Mouse (Mus musculus): ENCODE data around the gene Sugct. TPM values are rescaled to one million over a fixed set of nuclear protein-coding genes. Genes with fewer than 3 reads are reported as not detected.

The Sugct gene
- total and polyA plus RNA-seq, 2 experiments = 10.9 to 25.4 TPM

DNA sequence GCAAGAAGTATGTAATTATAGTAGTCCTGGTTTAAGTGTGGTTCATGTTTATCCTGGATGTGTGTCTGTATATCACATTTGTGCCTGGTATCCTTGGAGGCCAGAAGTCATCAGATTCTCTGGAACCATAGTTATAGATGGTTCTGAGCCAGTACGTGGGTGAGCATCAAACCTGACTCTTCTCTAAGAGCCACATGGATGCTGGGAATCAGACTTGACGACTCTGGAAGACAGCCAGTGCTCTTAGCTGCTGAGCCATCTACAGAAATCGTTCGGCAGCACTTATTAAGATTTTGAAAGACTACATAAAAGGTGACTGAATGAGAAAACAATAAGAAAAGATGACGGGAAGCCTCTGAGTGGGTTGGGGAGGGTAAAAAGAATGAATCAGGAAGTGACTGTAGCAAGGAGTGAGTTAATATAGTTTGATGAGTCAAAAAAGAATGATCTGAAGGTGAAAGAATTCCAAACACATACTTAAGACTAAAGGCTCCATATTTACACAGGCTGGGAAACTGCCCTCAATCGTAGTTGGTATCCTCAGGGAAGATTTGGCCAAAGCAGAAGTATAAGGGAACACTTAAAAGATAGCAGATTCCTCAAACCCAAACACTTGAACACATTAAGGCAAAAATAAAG, 10.0 kb upstream of the Sugct start:
- no peak overlapping the region for H3K9ac ChIP-seq (ENCODE audit: low read depth, low read length)
- H3K36me3 ChIP-seq (ENCODE audit: control insufficient read depth, insufficient read depth, low read length) = no peaks in the 10 kb centered on the region
- peaks cover 2% of the 10 kb centered on the region; the same call in 1 of the 2 replicates for H3K79me2 ChIP-seq (ENCODE audit: control insufficient read depth, insufficient read depth, low read length)
- no peak overlapping the region for H3K4me3 ChIP-seq (ENCODE audit: insufficient read depth, low read depth, low read length)
- H3K27ac ChIP-seq (replicated peaks; ENCODE audit: insufficient read depth, low read depth, low read length) = no peak overlapping the region
- WGBS = 86% methylated on average over 6 of the region's 6 CpGs
- TF ChIP-seq CTCF (IDR thresholded peaks at IDR 0.05; ENCODE audit: low read depth, low read length) = no peak
- no peak for TF ChIP-seq POLR2A (IDR thresholded peaks at IDR 0.05; ENCODE audit: extremely low read depth, insufficient read depth, low read length)
- no peak for DNase-seq (ENCODE audit: extremely low read depth, low read depth, low spot score)
- peaks cover 7% of the 10 kb centered on the region for H3K4me1 ChIP-seq (ENCODE audit: control insufficient read depth, insufficient read depth, low read length)
- no peaks in the 10 kb centered on the region for H3K27me3 ChIP-seq (ENCODE audit: control insufficient read depth, insufficient read depth, low read length)

DNA sequence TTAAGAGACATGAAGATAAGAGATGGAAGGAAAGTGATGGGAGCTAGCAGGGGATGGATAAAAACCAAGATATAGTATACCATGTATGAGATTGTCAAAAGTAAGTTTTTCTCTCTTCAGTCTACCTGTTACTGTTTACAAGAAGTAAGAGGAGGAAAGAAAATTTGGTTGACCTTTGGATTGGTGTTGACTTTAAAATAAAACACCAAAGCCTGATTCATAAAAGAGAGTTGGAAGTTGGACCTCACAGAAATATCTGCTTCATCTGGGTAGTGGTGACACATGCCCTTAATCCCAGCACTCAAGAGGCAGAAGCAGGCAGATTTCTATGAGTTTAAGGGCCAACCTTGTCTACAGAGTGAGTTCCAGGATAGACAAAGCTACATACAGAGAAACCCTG, 7.0 kb upstream of the Sugct start:
- Histone ChIP-seq H3K4me1 (ENCODE audit: control insufficient read depth, insufficient read depth, low read length) (peaks cover 5% of the 10 kb centered on the region), H3K36me3 (ENCODE audit: control insufficient read depth, insufficient read depth, low read length) (no peaks in the 10 kb centered on the region), H3K27ac (replicated peaks; ENCODE audit: insufficient read depth, low read depth, low read length) (no peak overlapping the region), H3K9ac (ENCODE audit: low read depth, low read length) (no peak overlapping the region), H3K4me3 (ENCODE audit: insufficient read depth, low read depth, low read length) (no peak overlapping the region), H3K27me3 (ENCODE audit: control insufficient read depth, insufficient read depth, low read length) (no peaks in the 10 kb centered on the region), H3K79me2 (ENCODE audit: control insufficient read depth, insufficient read depth, low read length) (peaks cover 3% of the 10 kb centered on the region; the same call in 1 of the 2 replicates)
- no peak for TF ChIP-seq CTCF (IDR thresholded peaks at IDR 0.05; ENCODE audit: low read depth, low read length)
- no peak for TF ChIP-seq POLR2A (IDR thresholded peaks at IDR 0.05; ENCODE audit: extremely low read depth, insufficient read depth, low read length)
- peak; percentile 57 for DNase-seq (ENCODE audit: extremely low read depth, low read depth, low spot score)

DNA sequence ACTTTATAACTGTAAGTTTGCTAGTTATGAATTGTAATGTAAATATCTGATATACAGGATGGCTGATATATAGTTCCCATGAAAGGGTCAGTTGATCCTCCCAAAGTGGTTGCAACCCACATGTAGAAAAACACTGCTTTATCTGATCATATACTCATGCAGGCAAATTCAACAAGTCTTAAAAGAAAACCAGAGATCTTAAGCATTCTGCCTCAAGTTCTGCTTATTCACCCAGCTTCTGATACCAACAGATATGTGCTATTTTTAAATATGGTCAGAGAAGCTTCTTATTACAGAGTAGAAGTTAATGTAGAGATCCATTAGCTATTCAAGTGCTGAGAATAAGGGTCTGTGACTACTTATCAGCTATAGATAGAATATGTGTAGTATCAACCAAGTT, 6.0 kb upstream of the Sugct start:
- H3K4me1 ChIP-seq (ENCODE audit: control insufficient read depth, insufficient read depth, low read length) = peaks cover 5% of the 10 kb centered on the region
- TF ChIP-seq CTCF (IDR thresholded peaks at IDR 0.05; ENCODE audit: low read depth, low read length) (no peak), POLR2A (IDR thresholded peaks at IDR 0.05; ENCODE audit: extremely low read depth, insufficient read depth, low read length) (no peak)
- H3K4me3 ChIP-seq (ENCODE audit: insufficient read depth, low read depth, low read length) = no peak overlapping the region
- no peaks in the 10 kb centered on the region for H3K27me3 ChIP-seq (ENCODE audit: control insufficient read depth, insufficient read depth, low read length)
- DNase-seq (ENCODE audit: extremely low read depth, low read depth, low spot score) = no peak
- H3K27ac ChIP-seq (replicated peaks; ENCODE audit: insufficient read depth, low read depth, low read length) = no peak overlapping the region
- no peak overlapping the region for H3K9ac ChIP-seq (ENCODE audit: low read depth, low read length)
- H3K36me3 ChIP-seq (ENCODE audit: control insufficient read depth, insufficient read depth, low read length) = no peaks in the 10 kb centered on the region
- peaks cover 3% of the 10 kb centered on the region; the same call in 1 of the 2 replicates for H3K79me2 ChIP-seq (ENCODE audit: control insufficient read depth, insufficient read depth, low read length)

DNA sequence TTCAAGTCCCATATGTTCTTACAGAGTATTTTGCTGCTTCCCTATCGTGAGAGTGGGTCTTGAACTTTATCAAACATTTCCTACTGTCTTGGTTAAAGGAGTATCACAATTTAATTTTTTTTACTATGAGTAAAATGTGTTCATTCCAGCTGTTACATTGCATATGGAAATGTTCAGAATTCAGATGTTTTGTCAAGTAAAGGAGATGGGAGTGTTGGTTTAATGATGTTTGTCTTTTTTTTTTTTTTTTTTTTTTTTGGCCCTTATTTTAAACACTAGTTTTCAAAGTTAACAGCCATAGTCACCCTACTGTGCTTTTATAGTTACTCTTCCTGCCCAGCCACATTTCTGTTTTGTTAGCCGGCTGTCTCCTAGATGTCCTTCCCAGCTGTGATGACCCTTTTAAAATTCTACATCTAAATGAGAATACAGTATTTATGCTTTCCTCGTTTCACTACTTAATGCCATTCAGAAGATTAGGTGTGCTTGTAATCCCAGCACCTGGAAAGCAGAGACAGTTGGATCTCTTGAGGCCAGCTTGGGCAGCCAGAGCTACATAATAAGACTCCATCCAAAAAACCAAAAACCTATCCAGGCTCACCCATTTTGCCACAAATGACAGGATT, 4.8 kb upstream of the Sugct start:
- DNase-seq (ENCODE audit: extremely low read depth, low read depth, low spot score) = no peak
- Histone ChIP-seq H3K9ac (ENCODE audit: low read depth, low read length) (no peak overlapping the region), H3K4me3 (ENCODE audit: insufficient read depth, low read depth, low read length) (no peak overlapping the region), H3K27ac (replicated peaks; ENCODE audit: insufficient read depth, low read depth, low read length) (no peak overlapping the region), H3K27me3 (ENCODE audit: control insufficient read depth, insufficient read depth, low read length) (no peaks in the 10 kb centered on the region), H3K36me3 (ENCODE audit: control insufficient read depth, insufficient read depth, low read length) (no peaks in the 10 kb centered on the region), H3K4me1 (ENCODE audit: control insufficient read depth, insufficient read depth, low read length) (peaks cover 3% of the 10 kb centered on the region), H3K79me2 (ENCODE audit: control insufficient read depth, insufficient read depth, low read length) (peaks cover 6% of the 10 kb centered on the region; the same call in 1 of the 2 replicates)
- TF ChIP-seq CTCF (IDR thresholded peaks at IDR 0.05; ENCODE audit: low read depth, low read length) (no peak), POLR2A (IDR thresholded peaks at IDR 0.05; ENCODE audit: extremely low read depth, insufficient read depth, low read length) (no peak)
- 91% methylated on average over 3 of the region's 3 CpGs for WGBS

GRCm38 (mm10) chr13:17695898-17696580, 686 bp upstream of the Sugct start:
- Histone ChIP-seq H3K4me1 (ENCODE audit: control insufficient read depth, insufficient read depth, low read length) (peaks cover 12% of the 10 kb centered on the region), H3K27ac (replicated peaks; ENCODE audit: insufficient read depth, low read depth, low read length) (peak overlapping the region; percentile 86), H3K27me3 (ENCODE audit: control insufficient read depth, insufficient read depth, low read length) (no peaks in the 10 kb centered on the region), H3K36me3 (ENCODE audit: control insufficient read depth, insufficient read depth, low read length) (no peaks in the 10 kb centered on the region), H3K4me3 (ENCODE audit: insufficient read depth, low read depth, low read length) (peak overlapping the region; percentile 68), H3K79me2 (ENCODE audit: control insufficient read depth, insufficient read depth, low read length) (peaks cover 6% of the 10 kb centered on the region; the same call in 1 of the 2 replicates), H3K9ac (ENCODE audit: low read depth, low read length) (peak overlapping the region; percentile 82)
- no peak for DNase-seq (ENCODE audit: extremely low read depth, low read depth, low spot score)
- TF ChIP-seq POLR2A (IDR thresholded peaks at IDR 0.05; ENCODE audit: extremely low read depth, insufficient read depth, low read length) (no peak), CTCF (IDR thresholded peaks at IDR 0.05; ENCODE audit: low read depth, low read length) (no peak)
- WGBS = 2% methylated on average over 7 of the region's 7 CpGs
